Mouse (Mus musculus) kidney, embryonic 14.5 days (tissue): ENCODE data around the gene Lin54. TPM values are rescaled to one million over a fixed set of nuclear protein-coding genes. Genes with fewer than 3 reads are reported as not detected.

Experiments
- ATAC-seq: fragments of 200-750 bp; cut with Nextera tagmentation; 2 replicates; pipeline ENCODE4 v1.8.0; 2017; ENCODE audit warnings: moderate number of reproducible peaks, mild to moderate bottlenecking, moderate TSS enrichment, moderate library complexity; ENCODE audit not compliant: low FRiP score, low TSS enrichment
- H3K27ac ChIP-seq: fragments of 300-500 bp; sonication (generic); 2 replicates; pipeline ENCODE4 v1.5.1; 2014; ENCODE audit warnings: low read depth, mild to moderate bottlenecking, low read length, moderate library complexity, mixed read lengths
- H3K27me3 ChIP-seq: fragments of 300-500 bp; sonication (generic); 2 replicates; pipeline ENCODE4 v1.6.1; 2014; ENCODE audit warnings: mild to moderate bottlenecking, low read length; ENCODE audit not compliant: control insufficient read depth, insufficient read depth
- H3K36me3 ChIP-seq: fragments of 300-500 bp; sonication (generic); 2 replicates; pipeline ENCODE4 v1.6.1; 2014; ENCODE audit warnings: low read length, mixed read lengths; ENCODE audit not compliant: control insufficient read depth, insufficient read depth
- H3K4me1 ChIP-seq: fragments of 300-500 bp; sonication (generic); 2 replicates; pipeline ENCODE4 v1.6.1; 2014; ENCODE audit warnings: low read length, mixed read lengths; ENCODE audit not compliant: control insufficient read depth, insufficient read depth
- H3K4me2 ChIP-seq: fragments of 300-500 bp; sonication (generic); replicated peaks from 2 replicates; pipeline ENCODE4 v1.6.1; 2014; ENCODE audit warnings: low read depth, mild to moderate bottlenecking, low read length
- H3K4me3 ChIP-seq: fragments of 300-500 bp; sonication (generic); 2 replicates; pipeline ENCODE4 v1.5.1; 2014; ENCODE audit warnings: mild to moderate bottlenecking, low read length
- H3K9ac ChIP-seq: fragments of 300-500 bp; sonication (generic); 2 replicates; pipeline ENCODE4 v1.6.1; 2014; ENCODE audit warnings: low read depth, mild to moderate bottlenecking, low read length, moderate library complexity
- H3K9me3 ChIP-seq: fragments of 300-500 bp; sonication (generic); 2 replicates; pipeline ENCODE4 v1.6.1; 2016; ENCODE audit warnings: low read length; ENCODE audit not compliant: control insufficient read depth
- WGBS: fragments of 180-500 bp; shearing (Covaris S2); extraction: QIAGEN DNeasy Blood & Tissue Kit; methylation state at CpG from one replicate; pipeline ENCODE4 v1.1.7; 2014; 5-methylcytosine and 5-hydroxymethylcytosine counted together
- polyA plus RNA-seq: library from polyadenylated mRNA; unstranded; fragments of >200 nt; fragmentation: Nextera tagmentation; extraction: Ambion mirVana; gene quantifications from 2 replicates; pipeline ENCODE4 v1.2.1, GENCODE M21; 2014

Gene Lin54
- polyA plus RNA-seq, 1 experiment from 2014 or later, result 16.8 TPM

DNA sequence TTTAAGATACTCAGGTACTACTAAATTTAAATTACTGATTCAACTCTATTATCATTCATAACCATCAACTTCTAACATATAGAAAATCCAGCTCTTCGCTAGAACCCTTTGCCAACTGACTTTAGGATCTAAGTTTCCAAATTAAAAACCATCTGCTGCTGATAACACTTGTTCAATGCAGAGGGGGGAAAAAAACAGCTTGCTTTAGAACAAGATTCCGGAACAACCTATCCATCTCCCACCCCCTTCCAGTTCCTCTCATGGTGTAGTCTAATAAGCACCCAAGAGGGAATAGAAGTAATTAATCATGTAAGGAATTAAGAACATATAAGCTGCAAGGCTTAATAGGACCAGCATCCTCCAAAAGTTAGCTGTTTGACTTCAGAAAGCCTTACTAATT is 1.2 kb downstream of the Lin54 start:
- WGBS, result 16% methylated on average over 2 of the region's 2 CpGs
- Histone ChIP-seq H3K4me1 (peaks cover 25% of the 10 kb centered on the region), H3K9me3 (no peaks in the 10 kb centered on the region), H3K36me3 (no peaks in the 10 kb centered on the region), H3K27ac (no peak overlapping the region), H3K9ac (peak overlapping the region; percentile 68; the same call in 1 of the 2 replicates), H3K4me2 (peak overlapping the region; percentile 90), H3K27me3 (no peaks in the 10 kb centered on the region), H3K4me3 (peak overlapping the region; percentile 73)
- ATAC-seq, result no peak

DNA sequence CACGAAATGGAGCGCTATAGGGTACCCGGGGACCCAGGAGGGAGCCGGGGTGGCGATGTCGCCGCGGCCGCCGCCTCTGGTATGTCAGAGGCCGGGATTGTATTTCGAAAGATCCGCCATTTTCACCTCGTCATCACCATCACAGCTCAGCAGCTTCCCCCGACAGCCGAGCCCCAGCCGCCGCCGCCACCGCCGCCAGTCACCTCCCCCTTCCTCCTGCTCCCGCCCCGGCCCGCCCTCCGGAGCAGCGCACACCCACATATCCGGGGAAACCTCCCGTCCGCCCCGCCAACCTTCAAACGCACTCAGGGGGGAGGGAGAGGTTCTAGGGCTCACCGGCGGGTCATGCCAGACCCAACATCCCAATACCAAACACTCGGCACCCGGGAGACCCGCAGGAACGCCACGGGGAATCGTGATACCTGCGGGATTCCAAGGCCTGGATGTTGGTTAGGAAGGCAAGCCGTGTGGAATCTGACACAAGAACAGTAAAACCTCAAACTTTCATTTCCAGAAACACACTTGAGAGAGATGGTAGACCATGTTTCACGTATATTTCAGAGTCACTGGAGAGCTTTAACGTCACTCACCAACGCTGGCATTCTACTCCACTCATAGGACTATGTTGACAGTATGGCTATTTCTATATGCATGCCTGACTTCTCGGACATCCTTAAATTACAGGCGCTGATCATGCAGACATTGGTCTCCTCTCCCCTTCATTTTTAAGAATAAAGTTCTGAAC is 1.8 kb downstream of the Lin54 start:
- ATAC-seq, result peak; percentile 73
- peak overlapping the region; percentile 90 for H3K4me2 ChIP-seq
- H3K9me3 ChIP-seq, result no peaks in the 10 kb centered on the region
- H3K27me3 ChIP-seq, result no peaks in the 10 kb centered on the region
- peaks cover 25% of the 10 kb centered on the region for H3K4me1 ChIP-seq
- H3K9ac ChIP-seq, result peak overlapping the region; percentile 62
- 2% methylated on average over 39 of the region's 46 CpGs for WGBS
- H3K27ac ChIP-seq, result peak overlapping the region; percentile 60
- H3K36me3 ChIP-seq, result no peaks in the 10 kb centered on the region
- H3K4me3 ChIP-seq, result peak overlapping the region; percentile 73

DNA sequence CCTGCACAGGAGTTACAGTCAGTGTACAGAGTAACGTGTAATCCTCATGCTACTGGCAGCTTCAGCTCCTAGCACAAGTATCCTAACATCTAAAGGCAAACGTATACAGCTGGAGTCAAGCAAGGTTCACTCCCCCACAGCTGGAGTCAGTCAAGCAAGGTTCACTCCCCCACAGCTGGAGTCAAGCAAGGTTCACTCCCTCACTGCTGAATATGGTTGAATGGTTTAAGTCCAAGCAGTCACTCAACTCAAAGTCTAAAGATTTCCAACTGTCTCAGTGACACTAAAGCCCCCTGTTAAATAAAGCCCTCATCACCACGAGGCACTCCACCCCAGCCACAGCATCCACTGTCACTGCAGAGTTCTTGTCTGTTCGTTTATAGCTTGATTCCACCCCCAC is 8.7 kb downstream of the Lin54 start:
- Histone ChIP-seq H3K4me2 (no peak overlapping the region; the same call in 1 of the 2 replicates), H3K9me3 (no peaks in the 10 kb centered on the region), H3K36me3 (no peaks in the 10 kb centered on the region), H3K4me3 (no peak overlapping the region), H3K27me3 (no peaks in the 10 kb centered on the region), H3K27ac (peak overlapping the region; percentile 47; the same call in 1 of the 2 replicates), H3K9ac (no peak overlapping the region), H3K4me1 (peaks cover 23% of the 10 kb centered on the region)
- WGBS, result 13% methylated on average over 4 of the region's 4 CpGs
- peak; percentile 83 for ATAC-seq

DNA sequence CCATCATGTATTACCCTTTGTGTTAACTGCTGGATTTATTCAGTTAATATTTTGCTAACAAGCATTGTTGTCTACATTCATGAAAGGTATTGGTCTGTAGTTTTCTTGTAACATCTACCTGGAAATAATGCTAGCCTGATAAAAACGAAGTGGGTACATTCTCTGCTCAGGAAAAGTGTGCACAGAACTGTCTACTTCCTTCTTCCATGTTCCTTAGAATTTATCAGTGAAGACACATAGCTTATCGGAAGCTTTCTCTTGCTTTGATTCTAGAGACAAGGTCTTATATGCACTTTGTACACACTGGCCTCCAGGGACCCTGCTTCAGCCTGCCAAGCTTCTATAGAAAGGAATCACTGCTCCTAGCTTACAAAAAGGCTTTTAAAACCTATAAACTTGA is 11.1 kb downstream of the Lin54 start:
- Histone ChIP-seq H3K4me1 (peaks cover 16% of the 10 kb centered on the region), H3K4me2 (no peak overlapping the region), H3K9ac (no peak overlapping the region), H3K27me3 (no peaks in the 10 kb centered on the region), H3K27ac (no peak overlapping the region), H3K9me3 (no peaks in the 10 kb centered on the region), H3K4me3 (no peak overlapping the region), H3K36me3 (no peaks in the 10 kb centered on the region; the same call in 1 of the 2 replicates)
- WGBS, result 90% methylated on average over 2 of the region's 2 CpGs
- ATAC-seq, result no peak

DNA sequence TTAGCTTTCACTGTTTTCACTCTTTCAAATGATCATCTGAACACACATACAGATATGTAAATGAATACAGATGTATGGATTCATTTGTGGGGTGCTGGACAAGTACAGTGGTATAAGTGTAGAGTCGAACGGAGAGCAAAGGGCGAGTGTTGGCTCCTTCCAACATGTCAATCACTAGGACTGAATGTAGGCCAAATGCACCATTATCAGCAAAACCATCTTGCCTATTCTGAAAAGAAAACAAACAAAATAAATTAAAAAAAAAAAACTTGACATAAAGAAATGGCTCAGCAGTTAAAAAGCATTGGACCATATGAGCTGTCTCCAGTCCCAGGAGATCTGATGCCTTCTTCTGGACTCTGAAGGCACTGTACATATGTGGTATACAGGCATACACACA is 12.2 kb downstream of the Lin54 start:
- Histone ChIP-seq H3K9ac (no peak overlapping the region), H3K4me2 (no peak overlapping the region), H3K36me3 (peaks cover 3% of the 10 kb centered on the region; the same call in 1 of the 2 replicates), H3K27ac (no peak overlapping the region), H3K27me3 (no peaks in the 10 kb centered on the region), H3K4me3 (no peak overlapping the region), H3K9me3 (no peaks in the 10 kb centered on the region), H3K4me1 (peaks cover 15% of the 10 kb centered on the region)
- 88% methylated on average over 3 of the region's 3 CpGs for WGBS
- no peak for ATAC-seq

DNA sequence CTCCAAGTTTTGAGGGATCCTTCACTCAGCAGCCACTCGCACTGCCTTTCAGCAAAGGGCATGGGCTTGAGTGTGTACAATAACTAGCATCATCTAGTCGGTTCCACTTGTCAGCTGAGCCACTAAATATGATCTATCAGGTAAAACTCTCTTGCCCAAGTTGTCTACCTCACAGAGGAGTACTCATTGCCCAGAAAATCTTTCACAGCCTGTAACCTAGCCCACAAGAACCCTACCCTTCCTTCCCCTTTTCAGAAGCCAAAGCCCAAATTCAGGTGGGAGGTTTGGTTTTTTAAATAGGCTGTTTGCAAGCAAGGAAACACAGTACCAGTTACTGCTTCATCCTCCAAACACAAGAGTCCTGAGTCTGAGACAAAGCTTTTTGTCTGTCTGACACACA is 13.3 kb downstream of the Lin54 start:
- ATAC-seq, result no peak
- Histone ChIP-seq H3K4me2 (no peak overlapping the region), H3K9me3 (no peaks in the 10 kb centered on the region), H3K4me3 (no peak overlapping the region), H3K27ac (no peak overlapping the region), H3K4me1 (peaks cover 14% of the 10 kb centered on the region), H3K36me3 (peaks cover 4% of the 10 kb centered on the region; the same call in 1 of the 2 replicates), H3K27me3 (no peaks in the 10 kb centered on the region), H3K9ac (no peak overlapping the region)
- WGBS, result 88% methylated on average over 2 of the region's 2 CpGs

DNA sequence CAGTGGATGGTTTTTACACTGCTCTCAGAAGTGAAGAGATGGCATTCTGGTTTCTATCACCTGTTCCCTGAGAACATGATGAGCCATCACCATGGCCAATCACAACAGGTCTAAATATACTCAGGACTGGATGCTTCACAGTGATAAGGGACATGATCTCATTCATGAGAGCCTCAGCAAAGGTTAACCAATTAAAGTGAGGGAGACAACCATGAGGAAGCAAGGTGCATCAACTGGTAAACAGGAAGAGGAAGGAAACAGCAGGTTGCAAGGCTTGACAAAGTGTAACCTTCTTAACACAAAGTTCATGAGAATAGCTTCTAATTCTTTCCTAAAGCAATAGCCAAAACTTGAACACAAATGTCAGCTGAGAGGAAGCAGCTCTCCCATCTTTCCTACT is 16.9 kb downstream of the Lin54 start:
- no peaks in the 10 kb centered on the region for H3K4me1 ChIP-seq
- no peak overlapping the region for H3K4me3 ChIP-seq
- no peak for ATAC-seq
- H3K27ac ChIP-seq, result no peak overlapping the region
- H3K9ac ChIP-seq, result no peak overlapping the region
- H3K27me3 ChIP-seq, result no peaks in the 10 kb centered on the region
- H3K36me3 ChIP-seq, result peaks cover 5% of the 10 kb centered on the region; the same call in 1 of the 2 replicates
- H3K9me3 ChIP-seq, result no peaks in the 10 kb centered on the region
- H3K4me2 ChIP-seq, result no peak overlapping the region

DNA sequence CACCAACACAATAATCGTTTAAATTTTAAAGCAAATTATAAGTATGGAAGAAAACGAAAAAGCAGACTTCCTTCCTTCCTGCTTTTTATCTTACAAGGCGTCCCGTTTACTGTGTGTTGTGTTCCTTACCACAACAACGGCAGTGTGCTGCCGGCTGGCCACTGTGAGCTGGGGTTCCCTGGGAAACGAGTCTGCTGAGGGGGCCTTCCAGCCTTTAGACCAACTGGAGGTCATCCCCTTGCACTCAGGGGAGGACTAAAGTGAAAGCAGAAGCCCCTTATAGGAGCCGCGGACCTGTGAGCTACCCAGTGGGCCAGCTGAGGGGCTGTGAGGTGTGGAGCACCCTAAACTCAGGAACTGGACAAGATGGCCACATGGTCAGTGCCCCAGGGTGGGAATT is 22.8 kb downstream of the Lin54 start:
- no peaks in the 10 kb centered on the region for H3K9me3 ChIP-seq
- no peak overlapping the region for H3K9ac ChIP-seq
- no peak overlapping the region for H3K4me3 ChIP-seq
- ATAC-seq, result no peak
- H3K27ac ChIP-seq, result no peak overlapping the region
- no peaks in the 10 kb centered on the region for H3K27me3 ChIP-seq
- WGBS, result 90% methylated on average over 9 of the region's 9 CpGs
- H3K4me2 ChIP-seq, result no peak overlapping the region
- no peaks in the 10 kb centered on the region for H3K4me1 ChIP-seq
- H3K36me3 ChIP-seq, result peaks cover 20% of the 10 kb centered on the region

DNA sequence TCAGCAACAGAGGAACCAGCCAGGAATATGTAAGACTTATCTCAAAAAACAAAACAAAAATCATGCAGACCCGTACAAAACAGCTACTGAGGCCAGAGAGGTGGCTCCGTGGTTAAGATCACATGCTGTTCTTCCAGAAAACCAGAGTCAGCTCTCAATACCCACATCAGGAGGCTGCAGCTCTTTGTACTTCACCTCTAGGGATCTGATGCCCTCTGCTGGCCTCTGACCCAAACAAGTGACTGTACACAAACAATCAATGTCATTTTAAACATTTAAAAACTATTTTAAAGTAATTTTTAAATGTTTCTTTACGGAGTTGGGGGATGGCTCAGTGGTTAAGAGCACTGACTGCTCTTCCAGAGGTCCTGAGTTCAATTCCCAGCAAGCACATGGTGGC is 24.1 kb downstream of the Lin54 start:
- WGBS, result 86% methylated on average over 3 of the region's 3 CpGs
- ATAC-seq, result no peak
- Histone ChIP-seq H3K9ac (no peak overlapping the region), H3K36me3 (peaks cover 20% of the 10 kb centered on the region), H3K9me3 (no peaks in the 10 kb centered on the region), H3K4me3 (no peak overlapping the region), H3K4me1 (no peaks in the 10 kb centered on the region), H3K4me2 (no peak overlapping the region), H3K27me3 (no peaks in the 10 kb centered on the region), H3K27ac (no peak overlapping the region)
